Mouse (Mus musculus) adipose tissue, adult 10 weeks (tissue): ENCODE data around the gene Calcoco1. TPM values are rescaled to one million over a fixed set of nuclear protein-coding genes. Genes with fewer than 3 reads are reported as not detected.

ENCODE experiments used
- polyA plus RNA-seq: library from polyadenylated mRNA; stranded (reverse); fragments of 350-450 nt; fragmentation: Illumina TruSeq; extraction: RNeasy Lipid Tissue Mini Kit (QIAGEN cat#74804); gene quantifications from one replicate; pipeline ENCODE4 v1.2.3, GENCODE M21; 2014; ENCODE audit warnings: low read depth, low replicate concordance

The Calcoco1 gene
- 70.6 TPM for polyA plus RNA-seq

DNA sequence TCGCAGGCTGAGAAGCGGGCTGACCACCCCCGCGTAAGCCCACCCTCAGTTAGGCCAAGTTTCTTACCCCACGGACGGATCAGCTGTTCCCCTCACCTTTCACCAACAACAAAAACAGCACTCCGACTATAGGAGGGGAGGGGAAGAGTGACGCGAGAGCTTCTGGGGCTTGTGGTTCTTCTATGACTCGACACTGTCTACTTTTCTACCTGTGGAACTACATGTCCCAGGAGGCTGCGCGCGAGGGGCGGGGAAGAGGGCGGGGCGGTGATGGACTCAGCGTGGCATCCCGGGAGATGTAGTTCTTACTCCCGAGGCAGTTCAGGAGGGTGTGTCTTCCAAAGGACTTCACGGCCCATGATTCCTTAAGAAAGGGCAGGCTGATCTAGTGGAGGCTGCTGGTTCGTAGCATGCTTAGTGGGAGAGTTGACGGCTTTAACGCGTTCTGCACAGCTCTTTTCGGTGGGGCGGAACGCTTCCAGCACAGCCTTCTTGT is at the start of gene Calcoco1:
Calcoco1 (minus strand) TSS at position 199 of the 496 bp plus-strand sequence.

DNA sequence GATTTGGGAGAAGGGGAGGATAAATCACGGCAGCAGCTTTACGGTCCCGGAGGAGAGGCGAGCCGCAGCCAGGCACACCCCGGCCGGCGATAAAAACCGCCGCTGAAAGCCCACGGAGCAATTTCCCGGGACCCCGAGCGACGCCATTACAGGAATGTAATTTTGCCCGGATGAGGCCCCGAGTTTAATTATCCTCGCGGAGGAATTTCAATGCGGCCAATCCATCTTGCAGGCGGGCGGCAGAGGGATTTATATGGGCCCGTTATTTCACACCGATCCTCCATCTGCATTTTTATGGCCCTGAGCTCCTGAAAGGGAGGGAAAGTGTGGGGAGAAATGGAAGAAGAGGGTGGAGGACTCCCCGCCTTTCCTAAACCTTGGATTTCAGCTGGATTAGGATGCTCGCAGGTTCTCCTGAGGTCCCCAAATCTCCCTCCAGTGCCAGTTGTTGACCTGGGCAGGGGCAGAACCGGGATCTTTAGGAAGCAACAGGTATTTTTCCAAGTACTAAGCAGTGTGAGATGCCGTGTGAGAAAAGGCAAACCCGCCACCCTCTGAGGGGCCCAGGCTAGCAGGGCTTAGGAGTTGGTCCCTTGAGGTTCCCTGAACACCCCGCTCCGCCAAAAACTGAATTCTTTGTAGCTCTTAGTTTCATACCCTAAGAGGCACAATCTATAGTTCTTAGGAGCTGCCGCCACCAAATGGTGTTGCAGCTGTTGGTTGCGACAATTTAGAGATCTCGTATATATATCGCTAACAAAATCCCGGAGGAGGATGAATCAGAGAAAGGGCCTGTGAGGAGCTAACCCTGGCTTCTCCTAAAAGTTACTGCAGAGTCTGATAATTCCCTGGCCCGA is 49.5 kb downstream of the Calcoco1 start, which contains the start of gene Atp5g2:
Atp5g2 (minus strand) TSS at position 138 of the 857 bp plus-strand sequence.

Other genes with a start within 250 kb of the Calcoco1 start
- gene Gm10337, start 218.5 kb downstream of the Calcoco1 start, polyA plus RNA-seq, result not detected
- 13.2 TPM for gene Map3k12, start 205.1 kb downstream of the Calcoco1 start, polyA plus RNA-seq
- gene Tarbp2, start 204.0 kb downstream of the Calcoco1 start, polyA plus RNA-seq, result 35.9 TPM
- 6.4 TPM for gene Npff, start 197.2 kb downstream of the Calcoco1 start, polyA plus RNA-seq
- 0.27 TPM for gene Gm28047, start 97.1 kb downstream of the Calcoco1 start, polyA plus RNA-seq
- 55.0 TPM for gene Atf7, start 96.7 kb downstream of the Calcoco1 start, polyA plus RNA-seq
- 344 TPM for gene Atp5g2, start 49.8 kb downstream of the Calcoco1 start, polyA plus RNA-seq
- not detected for gene Hoxc13, start 198.9 kb upstream of the Calcoco1 start, polyA plus RNA-seq
- not detected for gene Hoxc12, start 214.6 kb upstream of the Calcoco1 start, polyA plus RNA-seq
- gene Hoxc11, start 232.2 kb upstream of the Calcoco1 start, polyA plus RNA-seq, result not detected
- gene Hoxc10, start 244.6 kb upstream of the Calcoco1 start, polyA plus RNA-seq, result 0.57 TPM
- 5.4 TPM for gene Hoxc5, start 245.3 kb upstream of the Calcoco1 start, polyA plus RNA-seq